Mouse (Mus musculus): ENCODE results near the gene Enpp3. TPM values are rescaled to one million over a fixed set of nuclear protein-coding genes. Genes with fewer than 3 reads are reported as not detected.

Enpp3 gene
- 4.1 and 4.8 TPM in 2 replicates for polyA plus RNA-seq (2014; fragmentation: Nextera tagmentation; extraction: Ambion mirVana)

DNA sequence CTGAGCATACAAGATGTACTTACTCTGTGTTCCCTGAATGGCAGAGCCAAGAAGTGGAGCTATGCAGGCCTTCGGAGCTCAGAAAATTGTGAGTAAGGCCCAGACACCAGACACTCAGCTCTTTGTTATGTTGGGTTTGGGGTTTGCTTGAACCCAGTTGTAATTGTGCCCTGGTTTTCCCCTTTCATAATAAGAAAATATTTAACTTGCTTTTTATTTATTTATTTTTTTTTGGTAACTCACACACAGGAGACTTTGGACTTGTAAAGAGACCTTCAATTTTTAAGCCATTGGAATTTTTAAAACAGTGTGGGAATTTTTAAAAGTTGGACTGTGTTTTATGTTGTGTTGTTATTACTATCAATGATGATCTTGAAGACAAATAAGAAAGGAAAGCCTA, at the start of gene Enpp3:
Enpp3 (minus strand) TSS at position 148 of the 400 bp plus-strand sequence.
- WGBS: 88% methylated on average over 1 of the region's 1 CpGs
- no peak within 1 kb of the TSS for H3K9ac ChIP-seq
- H3K27me3 ChIP-seq (ENCODE audit: control insufficient read depth, insufficient read depth, low read length): no peaks in the 10 kb centered on the region
- H3K4me2 ChIP-seq (replicated peaks): no peak within 1 kb of the TSS
- DNase-seq (ENCODE audit: low spot score) (no peak), ATAC-seq (ENCODE audit: low FRiP score) (no peak)
- H3K4me1 ChIP-seq (replicated peaks; ENCODE audit: control insufficient read depth, insufficient read depth, low read length): no peaks in the 10 kb centered on the region
- no peak within 1 kb of the TSS for H3K27ac ChIP-seq
- no peaks in the 10 kb centered on the region for H3K36me3 ChIP-seq (replicated peaks; ENCODE audit: control insufficient read depth, insufficient read depth)
- no peaks in the 10 kb centered on the region for H3K9me3 ChIP-seq (ENCODE audit: control insufficient read depth, low read length)
- H3K4me3 ChIP-seq (replicated peaks; ENCODE audit: low read length): no peak within 1 kb of the TSS

GRCm38 (mm10) chr10:24888343-24888742, 45.7 kb upstream of the Enpp3 start:
- no peak for ATAC-seq (ENCODE audit: low FRiP score)
- 94% methylated on average over 7 of the region's 7 CpGs for WGBS
- H3K27me3 ChIP-seq (ENCODE audit: control insufficient read depth, insufficient read depth, low read length): no peaks in the 10 kb centered on the region
- no peak overlapping the region for H3K27ac ChIP-seq
- no peaks in the 10 kb centered on the region for H3K9me3 ChIP-seq (ENCODE audit: control insufficient read depth, low read length)
- no peak overlapping the region for H3K4me2 ChIP-seq (replicated peaks)
- DNase-seq (ENCODE audit: low spot score): no peak
- peaks cover 95% of the 10 kb centered on the region for H3K36me3 ChIP-seq (replicated peaks; ENCODE audit: control insufficient read depth, insufficient read depth)
- no peak overlapping the region for H3K4me3 ChIP-seq (replicated peaks; ENCODE audit: low read length)
- no peak overlapping the region for H3K9ac ChIP-seq
- no peaks in the 10 kb centered on the region for H3K4me1 ChIP-seq (replicated peaks; ENCODE audit: control insufficient read depth, insufficient read depth, low read length)

GRCm38 (mm10) chr10:24886008-24886407, 43.4 kb upstream of the Enpp3 start:
- Histone ChIP-seq H3K4me3 (replicated peaks; ENCODE audit: low read length) (no peak overlapping the region), H3K4me1 (replicated peaks; ENCODE audit: control insufficient read depth, insufficient read depth, low read length) (no peaks in the 10 kb centered on the region), H3K4me2 (replicated peaks) (no peak overlapping the region), H3K9ac (no peak overlapping the region), H3K36me3 (replicated peaks; ENCODE audit: control insufficient read depth, insufficient read depth) (peaks cover 95% of the 10 kb centered on the region), H3K27me3 (ENCODE audit: control insufficient read depth, insufficient read depth, low read length) (no peaks in the 10 kb centered on the region), H3K27ac (no peak overlapping the region), H3K9me3 (ENCODE audit: control insufficient read depth, low read length) (no peaks in the 10 kb centered on the region)
- ATAC-seq (ENCODE audit: low FRiP score) (0 out of 2 replicates have a peak, but pooled peaks have one; percentile 48), DNase-seq (ENCODE audit: low spot score) (no peak)
- 89% methylated on average over 9 of the region's 9 CpGs for WGBS

- H3K27ac ChIP-seq: no peak overlapping the region
- H3K4me3 ChIP-seq (replicated peaks; ENCODE audit: low read length): no peak overlapping the region
- peaks cover 72% of the 10 kb centered on the region for H3K36me3 ChIP-seq (replicated peaks; ENCODE audit: control insufficient read depth, insufficient read depth)
- H3K9ac ChIP-seq: no peak overlapping the region
- DNase-seq (ENCODE audit: low spot score): no peak
- ATAC-seq (ENCODE audit: low FRiP score): no peak
- H3K4me1 ChIP-seq (replicated peaks; ENCODE audit: control insufficient read depth, insufficient read depth, low read length): no peaks in the 10 kb centered on the region
- H3K4me2 ChIP-seq (replicated peaks): no peak overlapping the region
- no peaks in the 10 kb centered on the region for H3K27me3 ChIP-seq (ENCODE audit: control insufficient read depth, insufficient read depth, low read length)
- WGBS: 81% methylated on average over 4 of the region's 4 CpGs
- H3K9me3 ChIP-seq (ENCODE audit: control insufficient read depth, low read length): no peaks in the 10 kb centered on the region
Measured at GRCm38 (mm10) chr10:24873624-24874023, 31.0 kb upstream of the Enpp3 start.

DNA sequence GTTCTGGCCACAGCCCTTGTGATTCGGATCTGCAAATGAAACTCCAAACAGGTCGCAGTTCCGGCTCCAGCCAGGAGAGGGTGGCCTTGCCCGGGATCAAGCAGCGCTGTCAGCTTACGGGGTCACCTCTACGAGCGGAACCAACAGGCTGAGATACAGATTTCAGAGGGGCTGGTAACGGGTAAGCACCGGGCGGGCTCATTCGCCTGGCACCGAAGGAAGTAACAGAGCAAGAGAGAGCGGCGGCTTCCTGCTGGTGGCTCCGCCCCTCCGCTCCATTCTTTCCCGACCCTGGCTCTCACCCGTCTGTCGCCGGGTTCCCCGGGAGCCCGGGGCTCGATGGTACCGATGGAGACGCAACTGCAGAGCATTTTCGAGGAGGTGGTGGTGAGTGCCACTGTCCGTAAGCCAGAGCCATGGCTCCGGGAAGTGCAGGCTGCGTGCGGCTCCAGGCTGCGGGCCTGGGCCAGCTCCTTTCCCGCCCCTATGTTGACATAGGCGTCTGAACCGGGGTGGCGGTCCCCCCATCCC, 27.2 kb upstream of the Enpp3 start, which contains the start of gene Med23:
Med23 (plus strand) TSS at position 227 of the 531 bp plus-strand sequence.
- H3K9me3 ChIP-seq (ENCODE audit: control insufficient read depth, low read length): no peaks in the 10 kb centered on the region
- H3K4me2 ChIP-seq (replicated peaks): peak within 1 kb of the TSS; percentile 57
- DNase-seq (ENCODE audit: low spot score): peak; percentile 99
- peak within 1 kb of the TSS; percentile 70 for H3K4me3 ChIP-seq (replicated peaks; ENCODE audit: low read length)
- H3K4me1 ChIP-seq (replicated peaks; ENCODE audit: control insufficient read depth, insufficient read depth, low read length): no peaks in the 10 kb centered on the region
- H3K36me3 ChIP-seq (replicated peaks; ENCODE audit: control insufficient read depth, insufficient read depth): peaks cover 36% of the 10 kb centered on the region
- ATAC-seq (ENCODE audit: low FRiP score): peak; percentile 100
- peak within 1 kb of the TSS; percentile 85 for H3K9ac ChIP-seq
- WGBS: under 1% methylated on average over 36 of the region's 36 CpGs
- peak within 1 kb of the TSS; percentile 15; the same call in 1 of the 2 replicates for H3K27ac ChIP-seq
- H3K27me3 ChIP-seq (ENCODE audit: control insufficient read depth, insufficient read depth, low read length): no peaks in the 10 kb centered on the region

DNA sequence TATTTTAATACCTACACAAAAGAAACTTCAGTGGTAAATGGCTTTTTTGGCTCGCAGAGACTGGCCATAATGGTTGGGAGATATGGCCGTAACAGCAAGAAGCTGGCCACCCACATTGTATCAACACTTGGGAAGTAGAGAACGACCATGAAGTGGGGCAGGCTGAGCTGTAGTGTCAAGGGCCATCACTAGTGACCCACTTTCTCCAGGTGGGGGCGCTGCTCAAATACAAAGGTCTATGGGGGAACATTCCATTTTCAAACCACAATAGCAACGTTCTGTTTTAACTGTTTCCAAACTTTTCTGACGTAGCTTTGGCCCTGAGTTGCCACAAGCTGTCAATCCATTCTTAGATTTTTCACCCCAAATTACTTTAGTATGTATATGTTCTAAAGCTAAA, 21.8 kb upstream of the Enpp3 start:
- no peak for ATAC-seq (ENCODE audit: low FRiP score)
- Histone ChIP-seq H3K9ac (no peak overlapping the region), H3K4me1 (replicated peaks; ENCODE audit: control insufficient read depth, insufficient read depth, low read length) (no peaks in the 10 kb centered on the region), H3K4me2 (replicated peaks) (no peak overlapping the region), H3K27ac (no peak overlapping the region), H3K36me3 (replicated peaks; ENCODE audit: control insufficient read depth, insufficient read depth) (no peaks in the 10 kb centered on the region), H3K4me3 (replicated peaks; ENCODE audit: low read length) (no peak overlapping the region), H3K9me3 (ENCODE audit: control insufficient read depth, low read length) (no peaks in the 10 kb centered on the region), H3K27me3 (ENCODE audit: control insufficient read depth, insufficient read depth, low read length) (no peaks in the 10 kb centered on the region)
- WGBS: 75% methylated on average over 6 of the region's 6 CpGs
- no peak for DNase-seq (ENCODE audit: low spot score)

GRCm38 (mm10) chr10:24863146-24863545, 20.5 kb upstream of the Enpp3 start:
- Histone ChIP-seq H3K9ac (no peak overlapping the region), H3K36me3 (replicated peaks; ENCODE audit: control insufficient read depth, insufficient read depth) (no peaks in the 10 kb centered on the region), H3K4me3 (replicated peaks; ENCODE audit: low read length) (no peak overlapping the region), H3K4me1 (replicated peaks; ENCODE audit: control insufficient read depth, insufficient read depth, low read length) (no peaks in the 10 kb centered on the region), H3K27me3 (ENCODE audit: control insufficient read depth, insufficient read depth, low read length) (no peaks in the 10 kb centered on the region), H3K9me3 (ENCODE audit: control insufficient read depth, low read length) (no peaks in the 10 kb centered on the region), H3K27ac (no peak overlapping the region), H3K4me2 (replicated peaks) (no peak overlapping the region)
- ATAC-seq (ENCODE audit: low FRiP score): no peak
- WGBS: 79% methylated on average over 2 of the region's 2 CpGs
- no peak for DNase-seq (ENCODE audit: low spot score)

DNA sequence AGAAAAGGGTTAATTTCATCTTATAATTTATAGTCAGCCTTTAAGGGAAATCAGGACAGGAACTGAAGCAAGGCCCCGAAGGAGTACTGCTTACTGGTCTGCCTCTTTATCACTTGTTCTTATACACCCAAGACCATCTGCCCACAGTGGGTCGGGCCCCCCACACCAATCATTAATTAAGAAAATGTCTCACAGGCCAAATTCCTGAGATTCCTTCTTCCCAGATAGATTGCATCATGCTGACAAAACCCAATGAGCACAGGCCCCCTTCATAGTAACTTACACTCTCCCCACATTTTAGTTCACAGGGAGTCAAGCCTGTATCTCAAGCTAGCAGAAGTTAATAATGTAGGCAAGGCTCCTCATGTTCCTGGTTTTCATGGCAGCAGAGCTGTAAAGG, 625 bp downstream of the Enpp3 start:
- Histone ChIP-seq H3K27ac (no peak overlapping the region), H3K4me2 (replicated peaks) (no peak overlapping the region), H3K36me3 (replicated peaks; ENCODE audit: control insufficient read depth, insufficient read depth) (no peaks in the 10 kb centered on the region), H3K9ac (no peak overlapping the region), H3K4me1 (replicated peaks; ENCODE audit: control insufficient read depth, insufficient read depth, low read length) (no peaks in the 10 kb centered on the region), H3K27me3 (ENCODE audit: control insufficient read depth, insufficient read depth, low read length) (no peaks in the 10 kb centered on the region), H3K9me3 (ENCODE audit: control insufficient read depth, low read length) (no peaks in the 10 kb centered on the region), H3K4me3 (replicated peaks; ENCODE audit: low read length) (no peak overlapping the region)
- no peak for DNase-seq (ENCODE audit: low spot score)
- 53% methylated on average over 2 of the region's 2 CpGs for WGBS
- no peak for ATAC-seq (ENCODE audit: low FRiP score)

GRCm38 (mm10) chr10:24840795-24841194, 1.8 kb downstream of the Enpp3 start:
- no peak overlapping the region for H3K4me2 ChIP-seq (replicated peaks)
- H3K9me3 ChIP-seq (ENCODE audit: control insufficient read depth, low read length): no peaks in the 10 kb centered on the region
- no peak for DNase-seq (ENCODE audit: low spot score)
- H3K36me3 ChIP-seq (replicated peaks; ENCODE audit: control insufficient read depth, insufficient read depth): no peaks in the 10 kb centered on the region
- no peak overlapping the region for H3K4me3 ChIP-seq (replicated peaks; ENCODE audit: low read length)
- 93% methylated on average over 4 of the region's 4 CpGs for WGBS
- H3K4me1 ChIP-seq (replicated peaks; ENCODE audit: control insufficient read depth, insufficient read depth, low read length): 0 out of 2 replicates have a peak, but pooled peaks cover 7% of the 10 kb centered on the region
- H3K9ac ChIP-seq: no peak overlapping the region
- no peaks in the 10 kb centered on the region for H3K27me3 ChIP-seq (ENCODE audit: control insufficient read depth, insufficient read depth, low read length)
- no peak for ATAC-seq (ENCODE audit: low FRiP score)
- H3K27ac ChIP-seq: no peak overlapping the region

Measured in hindbrain, embryonic 14.5 days (tissue).